Mouse (Mus musculus) testis, adult 2 months (tissue): ENCODE data around the gene Trir.
A peak's percentile ranks its signal among the peaks of the same experiment; 100 is the strongest.

Source experiments
- CTCF ChIP-seq: fragments of 200-500 bp; IDR thresholded peaks from 2 replicates; pipeline ENCODE4 v1.5.1; 2012; ENCODE audit warnings: low read depth, mild to moderate bottlenecking, inconsistent platforms, low read length, moderate library complexity; ENCODE audit not compliant: control insufficient read depth, insufficient read depth, insufficient replicate concordance
- POLR2A ChIP-seq: fragments of 200-500 bp; IDR thresholded peaks from 2 replicates; pipeline ENCODE4 v1.6.1; 2012; ENCODE audit warnings: low read depth, mild to moderate bottlenecking, inconsistent platforms, low read length, moderate library complexity; ENCODE audit not compliant: control insufficient read depth

- no peak for TF ChIP-seq POLR2A
- peak; percentile 84 for TF ChIP-seq CTCF
Measured at GRCm38 (mm10) chr8:84989810-84990209, 36.8 kb upstream of the Trir start.
